Mouse (Mus musculus) brown adipose tissue, adult 24 weeks (tissue): Measurements from ENCODE around the gene Secisbp2. TPM values are rescaled to one million over a fixed set of nuclear protein-coding genes. Genes with fewer than 3 reads are reported as not detected.
A peak's percentile ranks its signal among the peaks of the same experiment; 100 is the strongest.

Experiments used
- H3K27ac ChIP-seq: fragments of 200-500 bp; replicated peaks from 2 replicates; pipeline ENCODE4 v1.5.1; 2012; ENCODE audit warnings: low read depth, mild to moderate bottlenecking, low read length
- H3K4me1 ChIP-seq: fragments of 200-500 bp; 2 replicates; pipeline ENCODE4 v1.6.1; 2012; ENCODE audit warnings: low read length, mixed read lengths; ENCODE audit not compliant: control insufficient read depth, insufficient read depth, insufficient read length
- H3K4me3 ChIP-seq: fragments of 200-500 bp; 2 replicates; pipeline ENCODE4 v1.5.1; 2012; ENCODE audit warnings: low read depth, mild to moderate bottlenecking, low read length, moderate library complexity; ENCODE audit not compliant: insufficient read depth
- polyA plus RNA-seq: library from polyadenylated mRNA; stranded (reverse); fragments of >200 nt; gene quantifications from 2 replicates; pipeline ENCODE4 v1.2.4, GENCODE M21; 2012; ENCODE audit not compliant: missing spikeins, insufficient read depth, insufficient read length

The Secisbp2 gene
- 8.0 and 8.2 TPM in 2 replicates for polyA plus RNA-seq

DNA sequence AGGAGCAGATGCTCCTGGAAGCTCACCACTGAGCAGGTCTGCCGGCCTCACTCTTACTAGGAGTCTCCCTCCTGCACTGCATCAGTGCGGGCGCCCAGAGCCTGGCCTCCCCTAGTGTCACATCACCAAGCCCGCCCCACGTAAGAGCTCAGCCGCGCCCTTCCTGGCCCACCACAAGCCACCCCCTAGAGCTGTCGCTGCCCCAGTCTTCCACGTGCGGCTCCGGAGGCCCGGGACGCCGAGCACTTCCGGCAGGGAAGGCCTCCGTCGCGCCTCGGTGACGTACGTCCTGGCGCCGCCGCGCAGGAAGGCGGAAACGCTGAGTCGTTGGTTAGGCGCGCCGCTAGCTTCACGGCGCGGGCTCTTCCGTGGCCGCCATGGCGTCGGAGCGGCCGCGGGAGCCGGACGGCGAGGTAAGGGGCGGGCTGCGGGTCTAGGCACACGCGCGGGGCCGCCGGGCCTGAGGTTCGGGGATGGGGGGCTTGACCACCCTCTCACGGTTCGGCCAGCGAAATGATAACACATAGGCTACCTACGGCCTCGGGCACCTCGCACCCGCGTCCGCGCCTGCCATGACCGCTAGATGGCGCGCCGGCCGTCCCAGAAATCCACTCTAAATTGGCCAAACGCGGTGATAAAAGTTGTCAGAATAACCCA is at the start of gene Secisbp2:
Secisbp2 (plus strand) TSS at position 290 of the 657 bp plus-strand sequence.
- Histone ChIP-seq H3K4me3 (peak within 1 kb of the TSS; percentile 96), H3K27ac (peak within 1 kb of the TSS; percentile 86), H3K4me1 (no peaks in the 10 kb centered on the region; the same call in 1 of the 2 replicates)

DNA sequence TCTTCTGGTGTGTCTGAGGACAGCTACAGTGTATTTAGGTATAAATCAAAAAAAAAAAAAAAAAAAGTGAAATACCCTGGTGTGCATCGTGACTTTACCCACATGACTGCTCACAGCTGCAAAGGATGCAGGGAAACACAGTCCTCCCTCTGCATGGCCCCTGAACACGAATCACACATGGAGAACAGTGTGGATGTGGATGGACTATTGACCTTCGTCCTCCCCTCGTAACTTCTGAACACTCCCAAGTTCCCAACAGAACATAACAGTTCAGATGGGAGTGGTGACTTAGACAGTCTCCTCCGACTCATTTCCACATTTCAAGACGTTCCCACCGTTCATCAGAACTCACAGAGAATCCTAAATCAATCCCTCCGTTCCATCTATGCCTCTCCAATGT is 48.7 kb upstream of the Secisbp2 start:
- no peak overlapping the region for H3K27ac ChIP-seq
- no peaks in the 10 kb centered on the region for H3K4me1 ChIP-seq
- H3K4me3 ChIP-seq: no peak overlapping the region

DNA sequence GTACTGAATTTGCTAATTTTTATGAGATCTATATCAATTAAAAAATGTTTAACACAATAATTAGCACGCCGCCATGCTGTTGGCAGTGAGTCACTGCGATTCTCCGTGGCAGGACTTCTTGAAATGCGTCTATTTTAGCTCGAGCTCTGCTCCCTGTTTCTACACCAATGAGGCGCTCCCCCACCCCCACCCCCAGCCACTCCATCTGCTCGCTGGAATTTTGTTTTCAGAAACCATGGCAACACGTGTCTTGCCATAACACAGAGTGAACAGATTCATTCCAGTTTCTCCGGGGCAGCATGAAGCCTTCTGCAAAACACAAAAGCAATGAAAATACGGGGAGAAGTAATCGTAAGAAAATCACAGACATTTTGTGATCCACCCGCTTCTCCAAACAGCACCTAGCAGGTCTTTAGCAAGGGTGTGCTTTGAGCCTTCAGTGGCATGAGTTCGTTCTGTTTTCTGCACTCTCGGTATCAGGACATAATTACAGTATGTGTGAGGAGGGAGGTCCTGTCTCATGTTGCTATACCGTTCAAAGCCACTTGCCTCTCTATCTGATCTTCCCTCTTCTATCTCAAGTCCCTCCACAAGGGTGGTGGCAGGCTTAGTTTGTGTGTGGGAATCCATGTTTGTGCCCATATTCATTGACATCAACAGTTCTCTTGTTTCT is 48.1 kb upstream of the Secisbp2 start:
- Histone ChIP-seq H3K27ac (no peak overlapping the region), H3K4me1 (no peaks in the 10 kb centered on the region), H3K4me3 (no peak overlapping the region)

DNA sequence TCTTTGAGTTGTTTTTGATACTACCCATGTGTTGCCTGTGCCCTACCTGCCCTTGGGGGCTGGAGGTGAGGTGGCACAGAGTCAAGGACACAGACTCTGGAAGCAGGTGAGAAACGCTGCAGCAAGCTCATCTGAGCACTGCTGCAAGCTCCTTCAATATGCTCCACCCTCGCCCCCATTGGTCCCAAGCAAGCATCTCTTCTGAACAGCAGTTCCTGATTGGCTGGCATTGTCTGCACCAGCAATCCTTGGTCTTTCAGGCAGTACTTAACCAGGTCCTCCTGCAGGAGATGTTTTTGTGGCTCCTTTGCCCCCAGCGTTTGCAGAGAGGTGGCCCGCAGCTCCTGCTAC is 47.6 kb upstream of the Secisbp2 start:
- no peaks in the 10 kb centered on the region for H3K4me1 ChIP-seq

DNA sequence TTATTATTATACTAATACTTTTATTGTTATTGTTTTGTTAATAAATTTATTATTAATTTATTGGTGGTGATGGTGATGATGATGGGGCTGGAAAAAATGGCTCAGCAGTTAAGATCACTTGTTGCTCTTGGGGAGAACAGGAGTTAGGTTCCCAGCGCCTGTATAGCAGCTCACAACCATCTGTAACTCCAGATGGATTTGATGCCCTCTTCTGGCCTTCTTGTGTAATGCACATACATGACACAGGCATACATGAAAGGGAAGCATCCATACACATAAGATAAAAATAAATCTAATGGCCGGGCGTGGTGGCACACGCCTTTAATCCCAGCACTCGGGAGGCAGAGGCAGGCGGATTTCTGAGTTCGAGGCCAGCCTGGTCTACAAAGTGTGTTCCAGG is 42.3 kb upstream of the Secisbp2 start:
- Histone ChIP-seq H3K27ac (no peak overlapping the region), H3K4me3 (no peak overlapping the region), H3K4me1 (no peaks in the 10 kb centered on the region)

More for the DNA sequence above, 47.6 kb upstream of the Secisbp2 start:
- Histone ChIP-seq H3K4me3 (no peak overlapping the region), H3K27ac (no peak overlapping the region)

DNA sequence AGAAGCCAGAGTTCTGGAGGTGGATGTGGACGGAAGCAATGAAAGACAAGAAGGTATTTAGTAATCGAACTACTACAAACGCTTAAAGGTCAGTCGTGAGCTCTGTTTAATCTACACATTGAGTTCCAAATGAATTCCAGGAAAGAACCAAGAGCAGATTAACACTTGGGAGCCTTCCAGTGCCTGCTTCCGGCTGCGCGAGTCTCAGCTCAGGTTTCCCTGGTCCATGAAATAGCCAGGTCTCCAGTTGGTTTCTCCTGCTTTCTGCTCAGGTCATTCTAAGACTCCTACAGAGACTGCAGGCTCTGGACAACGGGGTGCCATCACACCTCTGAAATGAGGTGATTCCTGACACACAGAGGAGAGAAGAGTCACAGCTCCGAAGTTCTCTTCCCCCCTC is 40.4 kb upstream of the Secisbp2 start:
- no peak overlapping the region for H3K4me3 ChIP-seq
- no peaks in the 10 kb centered on the region for H3K4me1 ChIP-seq
- H3K27ac ChIP-seq: no peak overlapping the region

DNA sequence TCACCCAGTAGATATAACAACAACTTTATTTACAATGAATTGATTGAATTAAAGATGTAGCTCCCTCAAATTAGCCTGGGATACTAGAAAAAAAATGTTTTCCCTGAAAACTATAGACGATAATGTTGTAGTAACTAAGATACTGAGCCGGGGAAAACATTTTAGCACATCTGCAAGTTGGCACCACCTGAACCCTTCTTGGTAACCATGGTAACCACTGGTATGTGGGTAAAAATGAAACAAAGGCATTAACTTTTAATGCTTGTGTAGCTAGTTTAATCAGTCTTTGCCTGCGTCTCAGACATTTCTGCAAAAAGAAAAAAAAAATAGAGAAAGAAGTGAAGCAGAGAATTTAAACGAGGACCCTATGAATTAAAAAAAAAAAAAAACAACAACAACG is 40.0 kb upstream of the Secisbp2 start:
- Histone ChIP-seq H3K27ac (no peak overlapping the region), H3K4me1 (no peaks in the 10 kb centered on the region), H3K4me3 (no peak overlapping the region)

DNA sequence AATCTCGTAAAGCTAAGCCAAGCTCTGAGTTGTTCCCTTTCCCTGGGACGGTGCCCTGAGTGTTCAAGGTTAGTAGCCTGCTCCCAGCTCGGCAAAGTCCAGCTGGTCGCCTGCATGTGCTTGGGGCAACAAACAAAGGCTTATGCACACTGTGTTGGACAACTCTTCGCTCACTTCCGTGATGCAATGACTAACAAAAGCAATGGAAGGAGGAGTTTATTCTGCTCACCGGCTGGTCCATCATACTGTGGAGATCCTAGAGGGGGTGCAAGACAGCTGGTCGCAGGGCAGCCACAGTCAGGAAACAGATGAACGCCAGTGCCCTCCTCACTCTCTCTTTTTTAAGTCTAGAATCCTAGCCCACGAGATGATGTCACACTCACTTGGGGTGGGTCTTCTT is 35.7 kb upstream of the Secisbp2 start:
- Histone ChIP-seq H3K27ac (no peak overlapping the region), H3K4me3 (no peak overlapping the region), H3K4me1 (no peaks in the 10 kb centered on the region)

DNA sequence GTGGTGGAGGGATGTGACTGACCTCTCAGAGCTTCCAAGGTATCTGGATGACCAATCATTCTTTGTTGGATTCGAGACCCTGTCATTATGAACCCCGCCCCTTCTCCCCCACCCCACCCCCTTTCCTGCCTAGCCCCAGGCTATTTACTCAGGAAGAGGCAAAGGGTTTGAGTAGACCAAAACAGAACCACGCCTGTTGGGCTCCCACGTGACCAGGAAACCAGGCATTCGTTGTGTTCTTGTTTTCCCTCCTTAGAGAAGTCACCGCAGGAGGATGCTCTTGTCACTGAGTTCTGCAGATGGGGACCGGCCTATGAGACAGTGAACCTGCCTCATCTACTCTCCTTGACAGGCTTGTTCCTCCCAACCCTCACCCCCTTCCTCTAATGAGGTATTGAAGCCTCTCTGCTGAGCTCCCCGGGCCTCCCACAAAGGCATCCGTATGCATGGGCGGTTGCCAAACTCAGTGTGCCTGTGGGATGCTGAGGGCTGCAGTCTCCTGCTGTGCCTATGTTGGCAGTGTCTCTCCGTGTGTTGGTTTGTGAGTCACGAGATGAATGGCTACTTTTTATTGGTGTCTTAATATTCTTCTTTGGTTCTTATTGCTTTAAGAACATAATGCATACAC is 35.0 kb upstream of the Secisbp2 start:
- Histone ChIP-seq H3K4me1 (no peaks in the 10 kb centered on the region), H3K4me3 (no peak overlapping the region), H3K27ac (no peak overlapping the region)

DNA sequence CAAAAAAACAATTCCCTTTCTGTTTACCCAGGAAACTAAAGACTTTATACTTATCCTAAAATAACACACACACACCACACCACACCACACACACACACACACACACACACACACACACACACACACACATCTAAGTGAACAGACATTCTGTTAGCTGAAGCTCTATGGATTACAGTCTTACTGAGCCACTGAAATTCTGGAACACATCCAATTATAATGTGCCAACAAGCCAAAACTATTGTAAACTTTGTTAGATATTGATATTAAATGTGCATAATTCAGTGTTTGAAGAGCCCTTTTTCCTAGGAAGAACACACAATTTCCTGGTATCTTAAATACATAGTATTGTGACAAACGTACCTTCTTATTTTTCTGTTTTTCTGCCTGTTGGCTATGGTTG is 34.2 kb upstream of the Secisbp2 start:
- Histone ChIP-seq H3K27ac (no peak overlapping the region), H3K4me1 (no peaks in the 10 kb centered on the region), H3K4me3 (no peak overlapping the region)

DNA sequence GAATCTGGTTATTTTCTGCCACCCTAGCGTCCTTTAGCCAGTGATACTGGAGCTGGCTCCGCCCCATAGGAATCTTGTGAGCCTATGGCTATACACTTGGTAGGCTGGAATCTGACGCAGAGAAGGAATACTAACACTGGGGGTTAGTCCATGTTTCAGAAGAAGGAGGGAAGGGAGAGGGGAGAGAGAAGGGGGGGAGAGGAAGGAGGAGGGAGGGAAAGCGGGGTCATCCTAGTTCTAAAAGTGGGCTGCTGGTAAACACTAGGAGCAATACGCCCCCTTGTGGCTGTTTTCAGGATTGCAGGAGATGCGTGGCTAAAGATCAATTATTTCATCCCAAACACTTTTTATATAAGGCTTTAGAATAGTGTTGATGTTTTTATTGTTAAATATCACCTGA is 33.6 kb upstream of the Secisbp2 start:
- H3K27ac ChIP-seq: no peak overlapping the region
- no peak overlapping the region for H3K4me3 ChIP-seq
- no peaks in the 10 kb centered on the region for H3K4me1 ChIP-seq

DNA sequence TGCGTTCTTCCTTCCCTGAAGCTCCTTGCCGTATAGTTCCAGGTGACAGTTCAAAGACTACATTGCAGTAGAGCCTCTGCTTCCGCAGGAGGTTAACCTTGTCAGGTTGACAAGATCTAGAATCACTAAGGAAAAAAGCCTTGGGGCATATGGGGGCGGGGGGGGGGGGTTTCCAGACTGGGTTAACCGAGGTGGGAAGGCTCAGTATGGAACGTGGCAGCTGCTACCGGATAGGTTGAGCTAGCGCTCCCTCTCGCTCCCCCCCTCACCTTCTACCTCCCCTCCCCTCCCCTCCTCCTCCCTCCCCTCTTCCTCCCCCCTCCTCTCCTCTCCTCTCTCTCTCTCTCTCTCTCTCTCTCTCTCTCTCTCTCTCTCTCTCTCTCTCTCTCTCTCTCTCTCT is 32.9 kb upstream of the Secisbp2 start:
- Histone ChIP-seq H3K27ac (no peak overlapping the region), H3K4me3 (no peak overlapping the region), H3K4me1 (no peaks in the 10 kb centered on the region)

DNA sequence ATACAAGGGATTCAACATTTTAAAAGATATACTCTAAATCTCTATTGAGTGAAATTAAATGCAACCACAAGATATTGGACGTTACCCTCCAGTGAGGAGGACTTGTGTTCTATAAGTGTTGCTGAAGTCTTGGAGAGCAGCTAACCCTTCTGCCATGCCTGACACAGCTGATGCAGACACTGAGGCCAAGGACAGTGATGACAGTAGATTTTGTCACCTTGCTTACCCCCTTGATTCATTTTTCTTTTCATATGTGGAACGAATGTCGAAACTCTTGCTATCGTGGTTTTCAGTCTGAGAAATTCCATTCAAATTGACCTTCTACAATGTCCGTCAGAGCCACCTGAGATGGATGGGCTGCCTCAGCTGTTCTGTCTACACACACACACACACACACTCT is 28.9 kb upstream of the Secisbp2 start:
- H3K4me3 ChIP-seq: no peak overlapping the region
- no peaks in the 10 kb centered on the region for H3K4me1 ChIP-seq
- no peak overlapping the region for H3K27ac ChIP-seq

DNA sequence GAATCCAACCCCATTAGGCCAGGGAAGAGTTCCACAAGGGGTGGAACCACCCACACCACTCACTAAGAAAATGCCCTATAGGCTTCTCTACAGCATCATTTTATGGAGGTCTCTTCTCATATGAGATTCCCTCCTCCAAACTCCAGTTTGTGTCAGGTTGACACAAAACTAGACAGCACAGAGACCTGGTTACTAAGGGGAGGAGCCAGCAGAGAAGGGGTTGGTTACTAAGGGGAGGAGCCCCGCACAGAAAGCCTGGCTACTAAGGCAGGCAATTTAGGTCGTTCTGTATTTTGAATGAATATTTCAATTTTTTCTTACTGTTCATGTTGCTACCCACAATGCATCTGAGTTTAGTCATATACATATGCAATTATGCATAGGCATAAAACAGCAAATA is 27.8 kb upstream of the Secisbp2 start:
- H3K4me3 ChIP-seq: no peak overlapping the region
- no peaks in the 10 kb centered on the region for H3K4me1 ChIP-seq
- H3K27ac ChIP-seq: no peak overlapping the region

DNA sequence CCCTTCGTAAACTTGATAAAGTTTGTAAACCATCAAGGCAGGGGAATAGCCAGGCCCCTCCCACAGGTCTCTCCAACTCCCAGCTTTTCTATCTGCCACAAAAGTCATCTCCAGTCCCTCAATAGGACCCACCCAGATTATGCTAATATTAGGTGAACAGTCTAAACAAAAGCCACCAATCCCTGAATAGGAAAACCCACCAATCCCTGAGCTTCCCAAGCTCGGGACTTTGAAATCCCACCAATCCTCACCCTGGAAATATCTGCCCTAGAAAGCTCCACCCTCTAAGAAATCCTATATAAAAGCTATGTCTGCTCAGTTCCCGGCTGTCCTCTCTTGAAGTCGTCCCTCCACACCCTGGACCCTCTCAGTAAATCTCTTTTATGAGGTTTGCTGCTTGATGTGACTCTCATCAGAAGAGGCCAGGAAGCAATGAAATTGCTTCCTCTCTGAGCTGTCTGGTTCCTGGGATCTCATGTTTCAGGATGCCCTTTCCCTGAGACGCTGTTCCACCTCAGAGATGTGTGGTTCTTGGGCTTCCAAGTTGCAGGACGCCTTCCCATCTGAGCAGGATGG is 23.1 kb upstream of the Secisbp2 start:
- Histone ChIP-seq H3K4me3 (no peak overlapping the region), H3K4me1 (no peaks in the 10 kb centered on the region), H3K27ac (no peak overlapping the region)
